Mouse (Mus musculus): ENCODE data around the gene Ldb2.

Gene Ldb2

DNA sequence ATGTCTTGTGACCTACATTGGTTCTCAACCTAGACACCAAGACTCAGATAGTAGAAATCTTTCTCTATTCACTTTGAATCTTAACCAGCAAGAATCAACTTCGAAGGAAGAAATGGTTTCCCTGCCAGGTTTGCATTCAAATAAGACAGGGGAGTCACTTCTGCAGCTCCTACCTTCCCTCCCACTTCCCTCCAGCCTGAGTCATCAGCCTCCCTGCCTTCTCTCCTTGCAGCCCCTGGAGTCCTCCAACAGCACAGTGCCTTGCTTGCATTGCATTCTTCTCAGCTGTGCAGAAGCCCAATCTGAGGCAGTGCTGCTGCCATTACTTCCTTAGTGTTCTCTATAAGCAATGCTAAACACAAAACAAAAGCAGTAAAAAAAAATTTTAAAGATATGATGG, 79.6 kb downstream of the Ldb2 start:
- no peak for DNase-seq (ENCODE audit: low spot score in 2 of 2)

DNA sequence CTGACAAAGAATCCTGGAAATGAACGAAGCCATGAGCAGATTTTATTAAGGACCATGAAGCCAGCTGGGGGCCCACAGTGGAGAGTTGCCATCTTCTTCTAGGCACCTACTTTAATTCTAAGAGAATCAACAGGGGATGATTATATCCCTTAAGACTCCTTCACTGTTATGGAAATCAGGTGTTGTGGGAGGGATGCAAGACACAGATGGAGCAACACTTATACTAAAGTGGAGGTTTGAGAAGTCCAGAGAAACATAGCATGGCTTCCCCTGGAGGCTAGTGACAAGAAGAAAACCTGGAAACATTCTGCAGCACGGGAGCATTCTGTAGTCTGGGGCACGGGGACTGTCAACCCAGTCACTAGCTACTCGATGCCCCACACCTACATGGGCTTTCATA, 85.0 kb downstream of the Ldb2 start:
- no peak for DNase-seq (ENCODE audit: low spot score in 2 of 2)

DNA sequence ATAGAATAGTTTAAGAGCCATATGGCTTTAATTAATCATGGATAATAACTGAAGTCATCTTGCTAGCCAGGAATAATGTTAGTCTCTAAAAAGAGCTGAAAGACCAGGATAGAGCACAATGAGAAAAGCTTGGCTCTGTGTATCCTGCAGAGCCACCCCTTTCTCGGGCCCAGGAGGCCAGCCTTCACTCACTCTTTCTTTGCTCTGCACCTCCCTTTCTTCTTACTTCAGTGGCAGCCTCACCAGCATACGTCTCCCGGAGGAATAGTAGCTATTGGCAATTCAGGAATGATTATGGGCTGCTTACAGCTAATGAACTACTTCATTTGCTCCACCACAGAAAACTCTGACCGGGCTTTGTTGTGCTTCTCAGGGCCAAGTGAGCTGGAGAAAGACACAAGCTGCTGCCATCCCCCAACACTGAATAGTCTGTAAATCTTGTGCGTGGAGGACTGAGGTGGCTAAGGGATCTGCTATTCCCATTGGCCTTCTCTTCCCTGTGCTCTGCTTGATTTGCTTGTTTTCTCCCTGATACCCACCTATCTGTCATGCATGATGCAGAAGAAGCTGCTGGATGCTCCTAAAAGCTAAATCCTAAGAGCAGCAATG, 86.2 kb downstream of the Ldb2 start:
- no peak for DNase-seq (ENCODE audit: low spot score in 2 of 2)

DNA sequence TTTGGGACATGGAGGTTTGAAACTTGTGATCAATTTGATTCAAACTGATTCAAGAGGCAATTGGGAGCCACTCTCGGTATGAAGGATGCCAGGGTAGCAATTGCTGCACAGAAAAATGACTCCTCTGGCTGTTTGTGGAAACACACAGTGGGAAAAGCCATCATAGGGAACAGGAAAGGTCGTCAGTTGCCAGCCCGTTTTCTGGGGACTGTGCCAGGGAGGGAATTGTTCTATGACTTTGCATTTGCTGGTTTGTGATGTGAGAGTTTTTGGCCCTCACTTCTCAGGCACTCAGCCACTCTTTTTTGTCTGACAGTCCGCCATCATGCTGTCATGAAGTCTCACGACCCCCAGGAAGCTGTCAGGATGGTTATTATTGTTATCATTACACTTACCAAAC, 88.3 kb downstream of the Ldb2 start:
- no peak for DNase-seq (ENCODE audit: low spot score in 2 of 2)

DNA sequence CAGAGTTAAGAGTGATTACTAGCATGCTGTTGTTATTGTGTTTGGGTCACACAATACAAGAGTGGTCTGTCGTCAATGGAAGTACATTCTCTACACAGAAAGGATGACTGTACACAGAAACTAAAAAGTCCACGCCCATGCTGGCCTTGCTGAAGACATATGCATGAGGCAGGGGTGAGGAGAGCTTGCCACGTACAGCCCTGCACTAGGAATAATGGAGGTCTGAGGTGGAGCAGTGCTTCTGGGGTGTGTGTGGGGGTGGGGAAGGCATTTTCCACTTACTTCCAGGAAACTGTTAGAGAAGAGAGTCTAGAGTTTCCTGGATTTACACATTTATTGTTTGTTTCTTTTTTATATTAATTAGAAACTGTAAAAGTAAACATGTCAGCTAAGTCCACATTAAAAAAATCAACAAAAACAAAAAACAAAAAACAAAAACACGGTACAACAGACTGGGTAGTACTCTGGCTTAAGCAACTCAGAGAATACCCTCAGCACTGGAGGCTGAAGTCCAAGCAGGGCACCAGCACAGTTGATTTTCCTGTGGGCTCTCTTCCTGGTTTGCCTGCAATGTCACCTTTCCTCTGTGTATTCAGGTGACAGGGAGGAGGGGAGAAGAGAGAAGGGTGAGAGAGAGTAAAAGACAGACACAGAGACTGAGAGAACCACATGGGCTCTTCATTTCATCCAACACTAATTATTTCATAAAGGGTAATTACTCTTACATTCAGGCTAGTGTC, 89.2 kb downstream of the Ldb2 start:
- no peak for DNase-seq (ENCODE audit: low spot score in 2 of 2)

DNA sequence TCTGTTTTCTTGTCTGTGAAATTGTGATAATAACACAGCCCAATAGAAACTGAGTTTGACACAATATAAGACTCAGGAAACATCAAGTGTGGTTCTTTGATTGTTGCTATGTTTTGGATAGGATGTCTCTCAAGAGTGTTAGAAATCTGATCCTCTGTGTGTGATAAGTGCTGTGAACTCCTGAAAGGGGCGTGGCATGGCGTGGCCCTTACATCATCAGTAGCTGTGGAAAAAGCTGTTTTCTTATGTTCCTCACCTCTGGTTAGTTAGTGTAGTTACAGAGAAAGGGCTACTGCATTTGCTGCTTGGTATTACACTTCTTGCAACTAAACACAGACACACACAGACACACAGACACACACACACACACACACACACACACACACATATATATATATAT, 90.2 kb downstream of the Ldb2 start:
- DNase-seq (ENCODE audit: low spot score in 2 of 2) = no peak

DNA sequence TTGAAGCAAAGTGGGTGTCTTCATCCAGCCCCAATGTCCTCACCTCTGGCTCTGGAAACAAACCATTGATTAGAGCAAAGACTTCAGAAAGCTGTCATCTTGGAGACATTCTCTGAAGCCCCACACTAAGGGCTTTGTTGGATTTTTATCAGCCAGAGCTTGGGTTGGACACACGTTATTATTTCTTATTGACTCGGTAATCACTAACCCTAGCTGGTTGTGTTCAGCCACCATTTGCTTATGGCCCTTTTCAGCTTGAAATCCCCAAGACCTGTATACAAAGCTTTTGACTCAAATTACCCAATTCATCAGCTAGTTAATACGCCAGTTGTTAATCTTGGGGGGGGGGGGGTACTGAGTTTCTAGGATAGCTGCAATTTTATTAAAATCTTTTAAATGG, 91.5 kb downstream of the Ldb2 start:
- DNase-seq (ENCODE audit: low spot score in 2 of 2) = no peak

DNA sequence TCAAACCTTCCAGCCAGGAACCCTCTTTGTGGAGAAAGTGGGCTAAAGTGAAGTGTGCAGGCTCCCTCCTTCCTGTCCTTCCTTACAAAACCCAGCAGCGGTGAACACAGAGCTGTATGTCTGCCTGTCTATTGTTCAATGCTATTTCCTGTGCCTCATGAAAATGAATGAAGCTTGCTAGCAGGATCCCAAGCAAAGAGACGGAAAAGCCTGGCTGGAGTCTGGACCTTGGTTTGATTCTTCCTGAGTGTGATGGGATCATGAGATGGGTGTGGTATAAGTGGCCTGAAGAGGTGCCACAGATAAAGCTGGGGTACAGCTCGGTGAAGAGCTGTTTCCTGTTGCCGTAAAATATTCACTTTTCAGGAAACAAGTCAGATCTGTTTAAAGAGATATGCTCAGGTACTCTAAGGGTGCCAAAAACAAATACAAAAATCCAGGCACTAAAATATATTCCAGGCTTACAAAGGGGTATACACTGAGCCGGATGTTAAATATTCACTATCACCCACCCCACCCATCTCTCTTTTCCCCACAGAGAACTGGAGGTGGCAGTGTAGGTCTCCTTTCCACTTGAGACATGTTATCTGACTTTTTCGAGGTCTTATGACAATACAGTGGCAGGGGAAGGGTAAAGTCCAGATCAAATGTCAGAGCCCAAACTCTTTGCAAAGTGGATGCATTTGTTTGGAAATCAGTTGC, 92.3 kb downstream of the Ldb2 start:
- DNase-seq (ENCODE audit: low spot score in 2 of 2) = no peak

DNA sequence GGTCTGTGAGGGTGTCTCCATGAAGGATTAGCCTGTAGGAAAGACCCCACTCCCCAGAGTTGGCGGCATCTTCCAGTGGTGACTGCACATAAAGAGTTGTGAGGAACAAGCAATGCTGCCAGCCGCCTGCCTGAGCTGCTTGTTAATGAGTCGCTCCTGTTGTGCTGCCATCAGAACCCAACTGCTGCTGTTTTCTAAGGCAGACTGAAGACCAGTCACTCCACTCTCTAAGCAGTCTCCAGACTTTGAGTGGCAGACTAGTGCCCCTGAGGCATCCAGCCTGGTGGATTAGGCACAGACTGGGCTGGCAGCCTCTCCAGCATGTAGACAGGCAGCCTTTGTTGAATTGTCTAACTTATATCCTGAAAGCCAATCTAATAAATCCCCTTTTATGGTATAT, 101.5 kb downstream of the Ldb2 start:
- DNase-seq (ENCODE audit: low spot score in 2 of 2) = no peak

DNA sequence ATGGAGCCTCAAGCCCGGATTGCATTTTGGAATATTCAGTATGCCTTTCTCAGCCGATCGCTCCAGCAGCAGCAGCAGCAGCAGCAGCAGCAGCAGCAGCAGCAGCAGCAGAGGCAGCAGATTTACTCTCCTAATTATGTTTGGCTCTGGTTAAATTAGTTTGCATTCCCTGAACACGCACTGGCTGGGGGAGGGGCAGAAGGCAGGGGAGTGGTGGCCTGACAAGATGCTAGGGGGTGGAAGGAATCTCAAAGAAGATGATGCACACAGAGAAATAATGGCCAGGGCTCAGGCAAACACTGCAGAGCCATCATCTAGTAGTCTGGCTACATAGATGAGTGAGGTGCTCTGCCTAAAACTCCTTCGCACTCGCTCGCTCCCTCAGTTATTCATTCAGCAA, 102.9 kb downstream of the Ldb2 start:
- no peak for DNase-seq (ENCODE audit: low spot score in 2 of 2)

DNA sequence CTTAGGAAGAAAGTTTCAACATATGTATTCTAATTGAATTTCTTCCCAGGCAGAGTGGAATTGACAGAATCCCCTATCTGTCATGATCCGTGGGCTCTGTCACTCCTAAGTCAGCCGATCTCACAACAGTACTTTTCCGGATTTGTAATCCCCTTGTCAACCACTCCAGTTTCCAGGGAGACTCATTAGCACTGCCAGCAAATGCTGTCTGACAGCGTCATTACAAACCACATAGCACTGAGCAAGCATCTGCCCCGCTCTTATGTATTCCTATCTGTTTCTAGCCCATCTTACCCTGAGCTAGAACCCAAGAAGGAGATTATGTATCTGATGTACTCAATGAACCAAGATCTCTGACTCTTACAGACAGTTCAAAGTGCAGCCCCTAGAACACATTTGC, 105.8 kb downstream of the Ldb2 start:
- no peak for DNase-seq (ENCODE audit: low spot score in 2 of 2)

DNA sequence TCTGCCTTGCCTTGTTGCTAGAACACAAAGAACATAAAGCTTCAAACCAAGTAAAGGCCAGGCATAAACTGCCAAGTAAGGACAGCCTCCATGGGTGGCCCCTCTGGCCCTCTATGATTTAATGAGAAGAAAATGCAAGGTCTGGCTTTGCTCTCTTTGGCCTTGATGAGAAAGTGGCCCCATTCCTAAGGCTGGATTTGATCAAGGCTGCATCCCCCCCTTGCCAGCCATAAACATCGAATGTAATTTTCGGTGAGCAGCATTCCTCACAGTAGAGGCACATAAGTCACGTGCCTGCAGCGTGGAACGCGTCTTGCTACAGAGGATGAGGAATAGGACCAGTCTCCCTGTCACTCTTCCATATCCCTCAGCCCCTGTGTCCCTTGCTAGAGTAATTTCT, 113.1 kb downstream of the Ldb2 start:
- no peak for DNase-seq (ENCODE audit: low spot score in 2 of 2)

DNA sequence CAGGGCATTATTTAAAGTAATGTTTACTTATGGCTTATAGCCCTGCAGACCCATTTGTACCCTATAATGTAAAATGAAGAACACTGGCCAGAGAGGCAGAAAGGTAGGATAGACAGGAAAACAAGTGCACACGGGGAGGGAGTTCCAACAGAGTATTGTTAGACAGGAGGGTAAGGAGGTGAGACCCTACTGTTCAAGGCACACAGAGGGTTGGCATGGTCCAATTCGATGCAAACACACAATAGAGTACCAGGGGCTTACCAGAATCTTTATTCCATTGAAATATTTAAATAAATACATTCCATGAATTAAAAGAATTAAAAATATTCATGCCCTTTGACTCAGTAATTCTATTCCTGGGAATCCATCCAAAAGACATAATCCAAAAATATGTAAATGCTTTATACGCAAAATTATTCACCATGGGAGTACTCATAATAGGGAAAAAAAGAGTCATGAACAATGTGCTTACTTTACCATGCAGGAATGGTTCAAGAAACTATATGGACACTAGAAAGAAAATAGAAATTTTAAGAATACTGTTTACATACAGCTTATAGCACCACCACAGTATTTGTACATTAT, 118.3 kb downstream of the Ldb2 start:
- DNase-seq (ENCODE audit: low spot score in 2 of 2) = no peak

DNA sequence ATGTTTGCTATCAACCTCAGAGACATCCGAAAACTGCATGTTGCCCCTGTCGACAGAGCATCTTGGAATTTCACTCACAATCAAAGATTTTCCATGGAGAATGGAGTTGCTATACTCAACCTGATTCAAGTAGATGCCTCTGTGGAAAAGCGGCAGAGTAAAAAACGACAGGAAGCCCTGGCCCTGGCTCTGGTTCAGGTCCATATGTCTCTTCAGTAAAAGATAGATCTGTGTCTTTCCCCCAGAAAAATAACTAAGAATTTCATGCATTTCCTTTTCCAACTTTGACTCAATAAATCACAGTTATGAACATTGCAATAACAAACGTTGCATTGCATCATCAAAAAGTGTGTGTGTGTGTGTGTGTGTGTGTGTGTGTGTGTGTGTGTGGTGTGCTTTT, 121.7 kb downstream of the Ldb2 start:
- DNase-seq (ENCODE audit: low spot score in 2 of 2) = no peak

DNA sequence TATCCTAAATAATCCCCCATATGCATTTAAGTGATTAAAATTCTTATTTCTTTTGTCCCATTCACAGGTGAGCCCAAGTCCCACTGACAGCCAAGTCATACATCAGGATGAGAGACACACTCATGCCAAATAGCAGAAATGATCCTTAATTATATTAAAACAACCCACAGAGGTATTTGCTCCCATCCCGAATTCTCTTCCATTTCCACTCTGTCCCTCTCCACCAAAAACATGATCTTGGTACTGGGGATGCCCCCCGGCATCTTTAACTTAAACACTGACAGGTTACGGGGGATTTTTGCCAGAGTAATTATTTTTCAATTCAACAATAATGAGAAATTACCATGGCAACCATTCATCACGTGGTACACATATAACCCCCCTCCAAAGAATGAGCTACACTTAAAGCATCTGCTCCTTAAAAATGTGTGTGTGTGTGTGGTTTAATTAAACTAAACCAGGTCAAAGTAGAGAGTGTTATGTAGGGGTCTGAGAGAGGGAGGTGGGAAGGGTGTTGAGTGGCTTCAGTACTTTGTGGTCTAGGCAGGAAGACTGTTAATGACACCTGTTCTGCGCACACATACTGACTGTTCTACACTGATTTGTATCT, 123.2 kb downstream of the Ldb2 start:
- no peak for DNase-seq (ENCODE audit: low spot score in 2 of 2)

DNA sequence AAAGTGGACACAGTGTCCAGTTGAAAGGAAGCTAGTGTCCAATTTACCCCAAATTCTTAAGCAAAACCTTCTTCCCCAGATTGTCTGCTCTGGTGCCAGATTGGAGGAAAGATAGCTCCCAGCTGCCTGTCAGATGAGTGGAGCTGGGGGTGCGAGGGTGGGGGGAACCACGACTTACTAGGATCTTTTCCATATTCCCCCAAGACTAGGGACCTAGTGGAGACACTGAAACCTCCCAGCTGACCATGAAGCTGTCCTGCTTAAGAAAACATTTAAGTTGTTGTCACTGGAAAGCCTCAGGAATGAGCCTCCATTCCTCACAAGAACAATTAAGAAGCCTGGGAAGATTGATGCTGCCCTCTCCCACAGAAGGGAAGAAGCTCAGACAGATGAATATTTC, 129.1 kb downstream of the Ldb2 start:
- no peak for DNase-seq (ENCODE audit: low spot score in 2 of 2)

DNA sequence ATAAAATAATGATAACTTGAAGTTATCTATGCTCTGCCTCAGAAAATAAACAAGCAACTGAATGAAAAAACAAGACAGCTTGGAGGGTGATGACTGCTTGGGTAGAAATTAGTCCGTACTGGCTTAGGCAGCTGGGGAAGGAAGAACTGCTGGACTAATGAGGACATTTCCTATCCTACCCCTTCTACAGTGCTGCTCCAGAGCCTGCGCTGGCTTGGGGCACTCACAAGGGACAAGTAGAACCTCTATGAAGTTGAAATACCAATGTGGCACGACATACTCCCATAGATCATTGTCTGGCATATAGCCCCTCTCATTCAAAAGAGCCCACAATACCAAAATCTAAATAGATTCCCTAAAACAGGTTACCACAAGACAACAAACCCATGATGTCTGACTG, 131.6 kb downstream of the Ldb2 start:
- no peak for DNase-seq (ENCODE audit: low spot score in 2 of 2)

DNA sequence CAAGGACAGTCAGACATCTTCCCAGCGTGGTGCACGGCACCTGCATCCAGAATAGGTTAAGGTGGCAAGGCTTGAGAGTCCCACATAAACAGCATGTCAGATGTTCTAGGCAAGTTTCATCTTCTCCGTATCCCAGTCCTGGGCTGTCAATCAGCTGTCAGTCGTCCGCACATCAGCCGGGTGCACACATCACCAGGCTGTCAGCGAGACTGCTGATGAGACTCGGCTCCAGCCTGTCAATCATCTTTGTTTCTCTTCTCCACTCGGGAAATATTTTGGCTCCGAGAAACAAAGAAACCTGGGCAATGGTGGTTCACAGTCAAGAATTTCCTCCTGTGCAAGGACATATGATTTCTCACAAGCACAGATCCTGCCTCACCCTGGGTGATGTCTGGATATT, 132.1 kb downstream of the Ldb2 start:
- DNase-seq (ENCODE audit: low spot score in 2 of 2) = no peak

DNA sequence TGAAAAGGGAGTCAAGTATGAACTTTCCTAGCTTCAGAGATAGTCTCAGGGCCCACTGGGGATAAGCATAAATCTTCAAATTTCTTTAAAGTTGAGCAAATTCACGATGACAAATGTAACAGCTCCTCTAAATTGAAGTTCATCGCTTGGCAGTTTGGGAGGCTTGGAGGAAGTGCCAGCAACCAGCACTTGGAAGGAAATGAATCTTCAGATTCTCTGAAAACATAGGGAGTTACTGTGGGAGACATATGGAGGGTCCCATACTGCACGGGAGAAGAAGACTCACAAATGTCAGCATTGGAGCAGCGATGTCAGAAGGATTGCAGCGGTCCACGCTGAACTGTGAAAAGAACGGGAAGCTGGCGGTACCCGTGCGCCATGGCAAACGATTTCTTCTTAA, 139.8 kb downstream of the Ldb2 start:
- DNase-seq (ENCODE audit: low spot score in 2 of 2) = peak in 1 of 2 experiments; percentile 16

DNA sequence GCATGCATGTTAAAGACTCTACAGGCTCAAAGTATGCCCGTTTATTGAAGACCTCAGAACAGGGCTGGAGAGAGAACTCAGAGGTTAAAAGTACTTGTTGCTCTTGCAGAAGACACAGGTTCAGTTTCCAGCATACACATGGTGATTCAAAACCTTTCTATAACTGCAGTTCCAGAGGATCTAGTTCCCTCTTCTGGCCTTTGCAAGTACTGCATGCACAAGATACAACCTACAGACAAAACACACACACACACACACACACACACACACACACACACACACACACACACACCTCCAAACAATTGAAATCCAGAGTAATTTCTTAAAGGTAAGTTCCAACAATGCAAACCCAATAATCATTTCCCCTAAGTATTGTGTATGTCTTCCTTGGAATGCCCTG, 142.8 kb downstream of the Ldb2 start:
- no peak for DNase-seq (ENCODE audit: low spot score in 2 of 2)

DNA sequence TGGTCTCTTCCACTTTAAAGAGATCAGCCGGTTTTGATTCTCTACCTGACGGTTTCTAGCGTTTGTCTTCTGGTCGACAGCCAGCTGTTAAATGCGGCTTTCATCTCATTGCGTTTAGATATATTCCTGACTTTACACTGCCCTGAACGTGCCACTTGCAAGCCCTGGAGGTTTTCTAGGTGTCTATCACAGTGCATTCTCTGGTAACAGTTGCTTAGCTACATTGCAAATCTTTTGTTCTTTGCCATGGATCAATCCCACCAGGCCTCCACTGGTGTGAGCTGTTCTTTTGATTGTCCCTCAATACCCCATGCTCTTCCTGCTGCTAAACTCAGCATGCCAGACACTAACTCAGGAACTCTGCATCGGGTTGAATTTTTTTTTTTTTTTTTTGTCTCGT, 145.1 kb downstream of the Ldb2 start:
- DNase-seq (ENCODE audit: low spot score in 2 of 2) = no peak

DNA sequence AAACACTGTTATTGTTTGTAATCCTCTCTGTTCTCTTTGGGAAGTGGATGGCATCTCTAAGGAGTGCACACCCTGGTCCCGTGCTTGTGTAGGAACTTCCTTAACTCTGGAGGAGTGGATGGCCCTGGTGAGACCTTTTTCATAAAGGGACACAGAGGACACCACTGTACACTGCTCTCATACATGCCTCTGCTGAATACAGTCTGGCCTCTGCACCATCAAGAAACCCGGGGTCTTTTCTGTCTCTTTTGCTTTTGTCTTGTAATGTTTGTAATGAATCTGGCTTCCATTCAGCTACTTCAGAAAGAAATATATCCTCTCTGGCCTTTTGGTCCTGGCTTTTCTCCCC, 152.7 kb downstream of the Ldb2 start:
- no peak for DNase-seq (ENCODE audit: low spot score in 2 of 2)

Data from frontal cortex, postnatal 10 days (tissue).